Mouse (Mus musculus): ENCODE results near the gene Pln. TPM values are rescaled to one million over a fixed set of nuclear protein-coding genes. Genes with fewer than 3 reads are reported as not detected.

Gene Pln
- polyA plus RNA-seq (2015; fragmentation: Nextera tagmentation; extraction: Ambion mirVana), result 0.70 and 0.72 TPM in 2 replicates

DNA sequence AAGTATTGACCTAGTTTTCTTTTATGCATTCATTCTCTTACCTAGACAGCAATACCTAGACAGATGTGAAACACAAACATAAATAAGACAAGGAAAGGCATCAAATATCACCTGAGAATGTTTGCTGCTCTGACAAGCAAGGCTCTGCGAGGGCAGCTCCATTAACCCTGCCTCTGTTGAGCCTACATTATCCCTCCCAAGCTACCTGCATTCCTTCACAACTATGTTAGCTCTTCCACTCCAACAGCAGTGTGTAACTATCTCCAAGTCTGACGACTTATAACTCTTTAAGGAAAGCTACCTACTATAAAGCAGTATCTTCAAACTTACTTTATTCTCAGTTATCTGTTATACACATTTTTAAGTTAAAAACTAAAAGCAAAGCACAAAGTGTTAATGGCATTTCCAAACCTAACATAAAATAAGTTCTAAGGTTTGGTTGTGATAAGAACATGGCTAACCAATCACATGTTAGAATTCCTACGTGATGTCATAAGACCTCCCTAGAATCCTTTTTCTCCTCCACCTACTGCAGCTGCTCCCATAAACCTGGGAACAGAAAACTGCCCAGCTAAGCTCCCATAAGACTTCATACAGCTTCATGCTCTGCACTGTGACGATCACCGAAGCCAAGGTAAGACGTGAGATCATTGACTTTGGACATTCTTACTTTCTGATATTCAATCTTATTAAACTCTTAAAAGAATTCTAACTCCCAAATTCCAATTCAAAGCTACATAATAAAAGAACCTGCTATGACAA lies at the start of gene Pln:
Gene Pln (plus strand): TSS at position 506 of the 762 bp plus-strand sequence.

DNA sequence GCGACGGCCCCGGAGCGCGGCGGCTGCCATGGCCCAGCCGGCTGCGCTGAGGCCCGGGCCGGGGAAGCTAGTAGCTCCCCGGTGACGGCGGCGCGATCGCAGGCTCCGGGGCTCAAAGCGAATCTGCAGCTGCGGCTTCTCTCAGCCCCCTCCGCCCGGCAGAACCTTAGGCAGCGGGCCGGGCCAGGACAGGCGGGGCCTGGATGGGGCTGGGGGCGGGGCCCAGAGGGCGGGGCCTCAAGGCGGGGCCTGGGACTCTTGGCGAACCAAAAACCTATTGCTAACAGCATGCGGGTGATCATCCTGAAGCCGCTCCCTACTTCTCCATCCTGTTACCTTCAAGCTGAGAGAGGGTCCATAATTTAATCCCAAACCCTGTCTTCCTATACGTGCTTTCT lies 42.2 kb downstream of the Pln start, which contains the start of gene Cep85l:
Gene Cep85l (minus strand): TSS at position 239 of the 398 bp plus-strand sequence.

Other genes with a start within 250 kb of the Pln start
- 3.1 and 3.9 TPM in 2 replicates for gene Cep85l, start 42.3 kb downstream of the Pln start, polyA plus RNA-seq (2015; fragmentation: Nextera tagmentation; extraction: Ambion mirVana)

Measured in spleen, postnatal 0 days (tissue).